Mouse (Mus musculus) lung, postnatal 10 days (tissue): ENCODE results near the gene Gm20431.
"Not testable (repeated sequence)": the region's sequence is repeated elsewhere in the genome, so short reads cannot be mapped to it uniquely, and the experiment has no call there.

Source experiments
- DNase-seq: peaks from one replicate; pipeline ENCODE4 v3.0.0; 2021

Gene Gm20431

GRCm38 (mm10) chr2:167659177-167659846 lies 2.0 kb downstream of the Gm20431 start:
- DNase-seq: no peak

- DNase-seq: no peak
Observed at GRCm38 (mm10) chr2:167658712-167659111, 2.6 kb downstream of the Gm20431 start.

- no peak for DNase-seq
Observed at GRCm38 (mm10) chr2:167657973-167658372, 3.3 kb downstream of the Gm20431 start.

GRCm38 (mm10) chr2:167656629-167657478 lies 4.4 kb downstream of the Gm20431 start:
- DNase-seq: peak; percentile 68

- DNase-seq: no peak
Observed at GRCm38 (mm10) chr2:167654911-167655600, 6.2 kb downstream of the Gm20431 start.

- no peak for DNase-seq
Observed at GRCm38 (mm10) chr2:167652694-167653093, 8.6 kb downstream of the Gm20431 start.

GRCm38 (mm10) chr2:167651622-167652021 lies 9.7 kb downstream of the Gm20431 start:
- DNase-seq: no peak

GRCm38 (mm10) chr2:167649290-167650032 lies 11.8 kb downstream of the Gm20431 start:
- DNase-seq: no peak

- peak; percentile 47 for DNase-seq
Observed at GRCm38 (mm10) chr2:167646411-167646810, 14.9 kb downstream of the Gm20431 start.

GRCm38 (mm10) chr2:167643356-167644052 lies 17.8 kb downstream of the Gm20431 start:
- DNase-seq: not testable (repeated sequence)

GRCm38 (mm10) chr2:167642164-167642563 lies 19.1 kb downstream of the Gm20431 start:
- DNase-seq: no peak

- DNase-seq: peak; percentile 69
Observed at GRCm38 (mm10) chr2:167641337-167641736, 20.0 kb downstream of the Gm20431 start.

GRCm38 (mm10) chr2:167640279-167640678 lies 21.0 kb downstream of the Gm20431 start:
- peak; percentile 66 for DNase-seq

- DNase-seq: no peak
Observed at GRCm38 (mm10) chr2:167634865-167635512, 26.3 kb downstream of the Gm20431 start.

GRCm38 (mm10) chr2:167634338-167634770 lies 26.9 kb downstream of the Gm20431 start:
- DNase-seq: peak; percentile 98

GRCm38 (mm10) chr2:167633537-167633872 lies 27.8 kb downstream of the Gm20431 start:
- no peak for DNase-seq

GRCm38 (mm10) chr2:167632731-167633536 lies 28.4 kb downstream of the Gm20431 start:
- no peak for DNase-seq

- DNase-seq: peak; percentile 97
Observed at GRCm38 (mm10) chr2:167631591-167632448, 29.5 kb downstream of the Gm20431 start, which contains the start of gene Ube2v1. TSS of gene Ube2v1 (minus strand) at chr2:167632095.

GRCm38 (mm10) chr2:167631181-167631590 lies 30.1 kb downstream of the Gm20431 start:
- DNase-seq: peak; percentile 31

GRCm38 (mm10) chr2:167630421-167630820 lies 30.9 kb downstream of the Gm20431 start:
- DNase-seq: no peak
